Mouse (Mus musculus): ENCODE results near the gene Ldlr. TPM values are rescaled to one million over a fixed set of nuclear protein-coding genes. Genes with fewer than 3 reads are reported as not detected.
"Not testable (repeated sequence)": the region's sequence is repeated elsewhere in the genome, so short reads cannot be mapped to it uniquely, and the experiment has no call there.

Ldlr gene
- total RNA-seq (2021): 10 to 100 TPM; 20.2 to 21.0 TPM
- long read RNA-seq, experiment 1, full-length matches to known transcripts: 2 of 5 reads
- long read RNA-seq, experiment 1, partial matches to known transcripts: 2 of 5 reads
- long read RNA-seq, experiment 1, other reads (novel, unspliced or antisense): 1 of 5 reads
- long read RNA-seq, experiment 2, partial matches to known transcripts: 3 of 4 reads
- long read RNA-seq, experiment 2, other reads (novel, unspliced or antisense): 1 of 4 reads

GRCm38 (mm10) chr9:21723377-21724146 lies at the start of gene Ldlr:
TSS of gene Ldlr (plus strand) at chr9:21723483.
- DNase-seq (ENCODE audit: low spot score in 2 of 2): peak; percentile 79 to 91

GRCm38 (mm10) chr9:21677706-21678105 lies 45.6 kb upstream of the Ldlr start:
- no peak for DNase-seq (ENCODE audit: low spot score in 2 of 2)

DNA sequence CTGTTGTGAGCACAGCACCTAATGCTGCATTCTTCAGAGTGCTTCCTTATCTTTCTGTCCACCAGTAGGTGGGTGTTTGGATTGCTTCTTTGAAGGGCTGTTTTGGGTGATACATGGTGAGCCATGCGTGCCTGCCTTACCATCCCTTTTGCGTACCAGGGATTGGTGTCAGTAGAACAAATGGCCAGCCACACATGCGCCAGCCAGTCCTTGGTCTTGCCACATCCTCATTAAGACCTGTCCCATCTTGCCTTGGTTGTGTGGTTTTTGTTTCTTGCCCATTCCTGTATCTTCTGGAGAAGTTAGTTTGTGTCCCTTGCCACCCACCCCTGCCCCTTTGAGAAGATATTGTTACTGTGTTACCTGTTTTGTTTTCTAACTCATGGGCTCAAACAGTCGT lies 42.8 kb upstream of the Ldlr start:
- DNase-seq (ENCODE audit: low spot score in 2 of 2): no peak

DNA sequence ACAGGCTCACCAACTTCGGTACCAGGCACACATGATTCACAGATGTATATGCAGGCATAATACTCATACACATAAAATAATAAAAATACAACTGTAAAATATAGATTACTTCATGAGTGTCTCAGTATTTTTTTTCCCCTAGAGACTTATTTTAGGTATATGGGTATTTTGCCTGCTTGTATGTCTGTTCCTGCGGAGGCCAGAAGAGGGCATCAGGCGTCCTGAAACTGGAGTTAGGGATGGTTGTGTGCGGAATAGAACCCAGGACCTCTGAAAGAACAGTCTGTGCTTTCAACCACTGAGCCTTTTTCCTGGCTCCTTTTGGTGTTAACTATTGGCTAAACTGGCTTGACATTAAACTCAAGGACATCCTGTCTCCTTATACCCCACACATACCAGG lies 40.5 kb upstream of the Ldlr start:
- no peak for DNase-seq (ENCODE audit: low spot score in 2 of 2)

- no peak for DNase-seq (ENCODE audit: low spot score in 2 of 2)
Observed at GRCm38 (mm10) chr9:21683897-21684296, 39.4 kb upstream of the Ldlr start.

- no peak for DNase-seq (ENCODE audit: low spot score in 2 of 2)
Observed at GRCm38 (mm10) chr9:21688554-21688953, 34.7 kb upstream of the Ldlr start.

DNA sequence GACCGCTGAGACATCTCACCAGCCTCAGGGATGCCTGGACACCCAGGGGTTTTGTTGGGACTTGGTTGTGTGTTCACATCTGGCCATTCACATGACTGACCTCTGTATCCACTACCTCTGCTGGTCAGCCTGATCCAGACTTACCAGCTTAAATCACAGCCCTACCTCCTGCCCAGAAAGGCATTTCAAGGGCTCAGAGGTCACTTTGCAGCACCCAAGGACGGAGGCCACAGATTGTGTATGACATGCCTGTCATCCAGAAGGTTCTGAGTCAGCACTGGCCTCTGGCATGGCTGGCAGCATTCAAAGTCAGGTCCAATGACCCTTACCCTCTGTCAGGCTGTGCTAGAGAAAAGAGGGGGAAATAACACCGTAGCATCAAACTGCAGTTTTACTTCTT lies 33.3 kb upstream of the Ldlr start:
- DNase-seq (ENCODE audit: low spot score in 2 of 2): no peak

GRCm38 (mm10) chr9:21691862-21692261 lies 31.4 kb upstream of the Ldlr start:
- DNase-seq (ENCODE audit: low spot score in 2 of 2): no peak

- no peak for DNase-seq (ENCODE audit: low spot score in 2 of 2)
Observed at GRCm38 (mm10) chr9:21692491-21692890, 30.8 kb upstream of the Ldlr start.

- DNase-seq (ENCODE audit: low spot score in 2 of 2): no peak
Observed at GRCm38 (mm10) chr9:21694071-21694470, 29.2 kb upstream of the Ldlr start.

- no peak for DNase-seq (ENCODE audit: low spot score in 2 of 2)
Observed at GRCm38 (mm10) chr9:21695229-21695792, 28.0 kb upstream of the Ldlr start.

- DNase-seq (ENCODE audit: low spot score in 2 of 2): no peak
Observed at GRCm38 (mm10) chr9:21697121-21697520, 26.2 kb upstream of the Ldlr start.

DNA sequence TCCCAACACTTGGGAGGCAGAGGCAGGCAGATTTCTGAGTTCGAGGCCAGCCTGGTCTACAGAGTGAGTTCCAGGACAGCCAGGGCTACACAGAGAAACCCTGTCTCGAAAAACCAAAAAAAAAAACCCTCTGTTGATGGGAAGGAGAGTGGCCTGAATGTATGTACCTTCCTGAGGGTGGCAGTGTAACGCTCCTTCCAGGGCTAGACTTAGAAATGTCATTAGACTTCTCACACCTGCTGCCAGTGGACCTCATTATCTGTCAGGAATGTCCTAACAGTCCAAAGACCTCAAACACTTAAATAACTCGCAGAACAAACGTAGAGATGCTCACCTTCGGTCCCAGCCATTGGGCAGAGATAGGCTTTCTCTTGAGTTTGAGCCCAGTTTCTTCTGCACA lies 24.0 kb upstream of the Ldlr start:
- not testable (repeated sequence) for DNase-seq (ENCODE audit: low spot score in 2 of 2)

DNA sequence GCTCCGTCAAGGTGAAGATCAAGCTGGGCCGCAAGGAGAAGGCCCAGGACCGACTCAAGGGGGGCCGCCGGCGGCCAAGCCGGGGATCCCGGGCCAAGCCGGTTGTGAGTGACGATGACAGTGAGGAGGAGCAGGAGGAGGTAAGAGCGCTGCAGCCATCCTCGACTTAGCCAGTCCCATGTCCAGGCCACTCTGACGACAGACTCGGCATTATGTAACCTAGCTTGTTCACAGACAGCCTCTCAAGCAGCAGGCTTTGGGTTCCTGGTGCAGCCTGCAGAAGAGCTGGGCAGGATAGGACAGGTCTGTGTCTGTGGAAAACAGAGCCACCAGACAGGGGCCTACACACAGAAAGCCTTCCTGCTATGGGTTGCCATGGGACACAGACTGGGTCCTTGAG lies 22.2 kb upstream of the Ldlr start:
- DNase-seq (ENCODE audit: low spot score in 2 of 2): no peak

- no peak for DNase-seq (ENCODE audit: low spot score in 2 of 2)
Observed at GRCm38 (mm10) chr9:21703494-21703893, 19.8 kb upstream of the Ldlr start.

- DNase-seq (ENCODE audit: low spot score in 2 of 2): no peak
Observed at GRCm38 (mm10) chr9:21706085-21706484, 17.2 kb upstream of the Ldlr start.

DNA sequence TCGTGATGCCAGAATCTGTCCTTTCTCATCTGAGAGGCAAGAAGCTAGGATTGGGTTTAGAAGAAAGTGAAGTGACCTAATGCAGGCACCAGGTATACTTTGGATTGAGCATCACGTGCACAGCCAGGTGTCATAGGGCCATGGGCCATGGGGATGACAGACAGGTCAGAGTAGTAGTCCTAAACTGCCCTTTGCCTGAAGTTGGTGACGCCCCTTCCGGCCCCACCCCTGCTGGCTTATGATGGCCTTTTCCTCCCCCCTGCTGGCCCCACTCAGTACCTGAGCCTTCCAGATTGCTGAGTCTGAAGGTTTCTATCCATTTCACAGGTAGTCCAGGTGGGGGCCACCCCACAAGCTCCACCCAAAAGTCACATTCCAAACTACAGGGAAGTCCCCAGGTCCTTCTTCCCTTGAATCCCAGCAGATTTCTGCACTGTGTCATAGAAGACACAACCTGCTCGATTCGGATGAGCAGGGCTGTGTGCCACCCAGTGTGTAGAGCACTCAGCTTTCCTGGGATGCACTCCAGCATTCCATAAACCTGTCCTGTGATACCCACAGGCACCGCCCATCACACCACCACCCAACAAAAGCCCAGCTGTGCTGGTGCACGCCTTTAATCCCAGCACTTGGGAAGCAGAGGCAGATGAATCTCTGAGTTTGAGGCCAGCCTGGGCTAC lies 16.6 kb upstream of the Ldlr start:
- no peak for DNase-seq (ENCODE audit: low spot score in 2 of 2)

DNA sequence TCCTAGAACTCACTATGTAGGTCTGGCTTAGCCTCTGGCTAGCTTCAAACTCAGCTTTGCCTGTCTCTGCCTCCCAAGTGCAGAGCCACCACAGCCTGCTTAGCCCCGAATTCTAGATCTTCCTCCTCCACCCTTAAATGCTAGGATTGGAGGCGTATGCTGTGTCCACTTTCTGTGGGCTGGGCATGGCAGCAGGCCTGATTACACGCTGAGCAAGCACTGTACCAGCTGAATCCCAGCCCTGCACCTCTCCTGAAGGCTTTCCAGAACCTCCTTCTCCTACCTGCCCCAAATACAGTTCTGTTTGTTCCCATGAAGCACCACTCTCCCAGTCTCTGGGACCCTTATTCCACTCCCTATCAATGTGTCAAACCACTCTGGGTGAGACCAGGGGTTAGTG lies 13.9 kb upstream of the Ldlr start:
- no peak for DNase-seq (ENCODE audit: low spot score in 2 of 2)

DNA sequence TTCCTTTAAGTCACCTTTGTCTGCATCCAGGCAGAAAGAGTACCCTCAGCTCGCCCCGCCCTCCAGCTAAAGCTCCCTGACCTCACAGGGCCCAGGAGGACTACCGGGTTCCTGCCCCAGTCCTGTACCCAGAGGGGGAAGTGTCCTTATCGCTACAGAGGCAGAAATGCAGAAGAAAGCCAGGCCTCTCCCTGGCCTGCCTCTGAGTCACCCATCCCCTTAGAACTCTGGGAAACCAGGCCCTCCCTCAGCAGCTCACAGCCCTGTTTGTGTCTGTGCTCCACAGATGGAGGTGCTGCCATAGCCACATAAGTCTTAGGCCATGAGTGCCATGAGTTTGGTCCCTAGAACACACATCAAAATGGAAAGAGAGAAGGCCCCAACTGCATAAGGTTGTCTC lies 8.0 kb upstream of the Ldlr start:
- DNase-seq (ENCODE audit: low spot score in 2 of 2): no peak

GRCm38 (mm10) chr9:21717015-21717414 lies 6.3 kb upstream of the Ldlr start:
- DNase-seq (ENCODE audit: low spot score in 2 of 2): no peak

DNA sequence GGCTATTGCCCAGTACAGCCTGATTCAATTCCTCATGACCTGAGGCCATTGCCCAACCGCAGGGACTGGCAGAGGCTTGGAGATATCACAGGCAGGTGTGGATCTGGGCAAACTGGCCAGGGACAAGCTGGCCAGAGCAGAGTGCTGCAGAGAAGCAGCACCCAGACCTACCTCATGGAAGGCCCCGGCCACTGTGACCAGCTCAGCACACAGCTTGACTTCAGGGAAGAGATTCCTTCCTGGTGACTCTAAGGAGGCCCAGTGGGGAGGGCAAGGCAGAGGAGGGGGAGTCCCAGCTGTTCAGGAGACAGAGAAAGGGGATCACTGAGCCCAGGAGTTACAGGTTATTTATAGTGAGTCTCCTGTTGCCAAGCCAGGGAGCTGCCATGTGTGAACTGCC lies 2.2 kb upstream of the Ldlr start:
- DNase-seq (ENCODE audit: low spot score in 2 of 2): no peak

GRCm38 (mm10) chr9:21724147-21724536 lies 859 bp downstream of the Ldlr start:
- DNase-seq (ENCODE audit: low spot score in 2 of 2): peak; percentile 88 to 95
